Comparison of ENCODE assay signal across 9 mouse cellular contexts in genomic region chr9:66714022-66714515, GRCm38 (mm10). TPM values are rescaled to one million over a fixed set of nuclear protein-coding genes. Genes with fewer than 3 reads are reported as not detected.
DNase-seq lines count a peak whose midpoint lies in the region; ATAC-seq and TF ChIP-seq lines count a peak whose summit lies in the region.
"Had no signal": no experiment of that assay in that cellular context is flagged by ENCODE, and none has a peak within 500 bp of the region (broad histone marks: within the 10 kb centered on the region; RNA-seq: fewer than 3 reads in every experiment).

No protein-coding gene starts in this region.

- no peak for DNase-seq in heart, embryonic 10.5 days (ENCODE audit: low spot score)
- no peak for DNase-seq in heart, postnatal 14 days
- DNase-seq in midbrain, embryonic 10.5 days (ENCODE audit: low spot score): peak; percentile 16
- DNase-seq in adrenal gland, adult 18-20 months (ENCODE audit: low spot score in 2 of 2): no peak
- DNase-seq in adrenal gland, postnatal 4 days (ENCODE audit: low spot score in 2 of 2): no peak
- DNase-seq in ovary, postnatal 10 days (ENCODE audit: low spot score): no peak

- H3K4me3 ChIP-seq in heart, embryonic 10.5 days: peak overlapping the region; percentile 62
- H3K4me3 ChIP-seq in cortical plate, adult 2 months (ENCODE audit: insufficient read depth, low read length): peak overlapping the region; percentile 34
- H3K4me3 ChIP-seq in midbrain, embryonic 10.5 days: peak overlapping the region; percentile 60

- H3K36me3 ChIP-seq in heart, embryonic 10.5 days: no peaks in the 10 kb centered on the region
- H3K36me3 ChIP-seq in midbrain, embryonic 10.5 days: no peaks in the 10 kb centered on the region

- no peaks in the 10 kb centered on the region for H3K9me3 ChIP-seq in heart, embryonic 10.5 days
- H3K9me3 ChIP-seq in midbrain, embryonic 10.5 days (replicated peaks): no peaks in the 10 kb centered on the region

- no peak for TF ChIP-seq POLR2A in cortical plate, adult 2 months (IDR thresholded peaks at IDR 0.05; ENCODE audit: extremely low read depth, insufficient read depth, low read length)

- 26% methylated on average over 12 of the region's 12 CpGs for WGBS in heart, embryonic 10.5 days
- 22% methylated on average over 12 of the region's 12 CpGs for WGBS in midbrain, embryonic 10.5 days

- peaks cover 43% of the 10 kb centered on the region for H3K27me3 ChIP-seq in heart, embryonic 10.5 days (ENCODE audit: insufficient read depth, poor library complexity, severe bottlenecking)
- H3K27me3 ChIP-seq in midbrain, embryonic 10.5 days (ENCODE audit: low read depth, poor library complexity, severe bottlenecking): peaks cover 50% of the 10 kb centered on the region

- no peak overlapping the region for H3K27ac ChIP-seq in heart, embryonic 10.5 days
- no peak overlapping the region for H3K27ac ChIP-seq in cortical plate, adult 2 months (ENCODE audit: insufficient read depth, low read length)
- peak overlapping the region; percentile 57; the same call in 1 of the 2 replicates for H3K27ac ChIP-seq in midbrain, embryonic 10.5 days (replicated peaks)

- ATAC-seq in inflammation-experienced regulatory T-cells, adult 6 months: peak; percentile 71

- intact Hi-C loops in heart, postnatal 14 days (cut with DNase I): no loop called here

- TF ChIP-seq CTCF in cortical plate, adult 2 months (IDR thresholded peaks at IDR 0.05; ENCODE audit: extremely low read depth, insufficient read depth, low read length): no peak

- peaks cover 10% of the 10 kb centered on the region for H3K4me1 ChIP-seq in heart, embryonic 10.5 days
- peaks cover 2% of the 10 kb centered on the region for H3K4me1 ChIP-seq in cortical plate, adult 2 months (ENCODE audit: control insufficient read depth, insufficient read depth, low read length)
- peaks cover 18% of the 10 kb centered on the region for H3K4me1 ChIP-seq in midbrain, embryonic 10.5 days

RNA-seq across cellular contexts. Expression of gene Car12, which starts 0.6 kb away (rescaled TPM):
- 0.70 and 1.3 TPM in 2 replicates for polyA plus RNA-seq in heart, embryonic 10.5 days (2016; fragmentation: Nextera tagmentation; extraction: Ambion mirVana)
- total RNA-seq in heart, postnatal 14 days (2021): not detected
- 6.0 and 6.5 TPM in 2 replicates for polyA plus RNA-seq in cortical plate, adult 2 months (2012; rRNA removed)
- polyA plus RNA-seq in inflammation-experienced regulatory T-cells, adult 6 months (2017; shearing (Covaris generic)): 10 to 100 TPM in 1 of 3 experiments, 1 to 10 TPM in 2; 2.9 to 10.2 (median 8.9) TPM
- polyA plus RNA-seq in midbrain, embryonic 10.5 days (2016; fragmentation: Nextera tagmentation; extraction: Ambion mirVana): 0.93 and 1.5 TPM in 2 replicates
- under 1 TPM; 0.43 to 0.93 TPM for total RNA-seq in adrenal gland, adult 18-20 months (2021)
- 10 to 100 TPM in 1 of 2 experiments, 1 to 10 TPM in 1; 1.9 to 21.5 TPM for total RNA-seq in adrenal gland, postnatal 4 days (2021)
- total RNA-seq: liver, adult 2 months had no signal
- polyA plus RNA-seq: liver, adult 2 months had no signal
